Mouse (Mus musculus) lung, embryonic 16.5 days (tissue): ENCODE results near the gene 1700001P01Rik. TPM values are rescaled to one million over a fixed set of nuclear protein-coding genes. Genes with fewer than 3 reads are reported as not detected.

Experiments
- ATAC-seq: fragments of 200-750 bp; cut with Nextera tagmentation; 2 replicates; pipeline ENCODE4 v1.8.0; 2017; ENCODE audit warnings: low read depth, mild to moderate bottlenecking, moderate library complexity
- H3K27ac ChIP-seq: fragments of 300-500 bp; sonication (generic); 2 replicates; pipeline ENCODE4 v1.5.1; 2014; ENCODE audit warnings: mild to moderate bottlenecking, control low read depth, low read length
- H3K27me3 ChIP-seq: fragments of 300-500 bp; sonication (generic); 2 replicates; pipeline ENCODE4 v1.6.1; 2014; ENCODE audit warnings: low read depth, low read length, mixed read lengths; ENCODE audit not compliant: control insufficient read depth, insufficient read depth
- H3K36me3 ChIP-seq: fragments of 300-500 bp; sonication (generic); 2 replicates; pipeline ENCODE4 v1.6.1; 2014; ENCODE audit warnings: low read length; ENCODE audit not compliant: control insufficient read depth, insufficient read depth
- H3K4me1 ChIP-seq: fragments of 300-500 bp; sonication (generic); replicated peaks from 2 replicates; pipeline ENCODE4 v1.6.1; 2014; ENCODE audit warnings: low read length, mixed read lengths; ENCODE audit not compliant: control insufficient read depth, insufficient read depth
- H3K4me2 ChIP-seq: fragments of 300-500 bp; sonication (generic); 2 replicates; pipeline ENCODE4 v1.6.1; 2014; ENCODE audit warnings: low read depth, low read length, control low read depth
- H3K4me3 ChIP-seq: fragments of 300-500 bp; sonication (generic); 2 replicates; pipeline ENCODE4 v1.5.1; 2014; ENCODE audit warnings: mild to moderate bottlenecking, low read length, control low read depth
- H3K9ac ChIP-seq: fragments of 300-500 bp; sonication (generic); 2 replicates; pipeline ENCODE4 v1.6.1; 2014; ENCODE audit warnings: low read length, control low read depth
- H3K9me3 ChIP-seq: fragments of 300-500 bp; sonication (generic); 2 replicates; pipeline ENCODE4 v1.6.1; 2016; ENCODE audit warnings: low read length; ENCODE audit not compliant: control insufficient read depth
- WGBS: fragments of 180-500 bp; shearing (Covaris S2); extraction: QIAGEN DNeasy Blood & Tissue Kit; methylation state at CpG from one replicate; pipeline ENCODE4 v1.1.7; 2014; 5-methylcytosine and 5-hydroxymethylcytosine counted together
- polyA plus RNA-seq: library from polyadenylated mRNA; unstranded; fragments of >200 nt; fragmentation: Nextera tagmentation; extraction: Ambion mirVana; gene quantifications from 2 replicates; pipeline ENCODE4 v1.2.1, GENCODE M21; 2015

1700001P01Rik gene
- polyA plus RNA-seq, 1 experiment from 2014 or later: 0.35 TPM

DNA sequence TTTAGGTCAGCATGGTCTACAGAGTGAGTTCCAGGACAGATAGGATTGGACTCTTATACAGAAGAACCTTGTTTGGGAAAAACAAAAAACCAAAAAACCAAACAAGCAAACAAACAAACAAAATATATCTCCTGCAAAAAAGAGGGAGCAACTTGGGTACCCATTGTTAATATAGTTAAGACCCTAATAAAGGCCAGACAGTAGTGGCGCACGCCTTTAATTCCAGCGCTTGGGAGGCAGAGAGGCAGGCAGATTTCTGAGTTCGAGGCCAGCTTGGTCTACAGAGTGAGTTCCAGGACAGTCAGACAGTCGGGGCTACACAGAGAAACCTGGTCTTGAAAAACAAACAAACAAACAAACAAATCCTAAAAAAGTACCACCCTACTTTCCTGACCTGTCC is 14.0 kb upstream of the 1700001P01Rik start:
- H3K4me3 ChIP-seq: no peak overlapping the region
- ATAC-seq: no peak
- no peaks in the 10 kb centered on the region for H3K27me3 ChIP-seq
- H3K27ac ChIP-seq: no peak overlapping the region
- no peaks in the 10 kb centered on the region for H3K4me1 ChIP-seq
- H3K36me3 ChIP-seq: no peaks in the 10 kb centered on the region
- H3K4me2 ChIP-seq: no peak overlapping the region
- H3K9me3 ChIP-seq: 0 out of 2 replicates have a peak, but pooled peaks cover 2% of the 10 kb centered on the region
- no peak overlapping the region for H3K9ac ChIP-seq
- 78% methylated on average over 5 of the region's 5 CpGs for WGBS

DNA sequence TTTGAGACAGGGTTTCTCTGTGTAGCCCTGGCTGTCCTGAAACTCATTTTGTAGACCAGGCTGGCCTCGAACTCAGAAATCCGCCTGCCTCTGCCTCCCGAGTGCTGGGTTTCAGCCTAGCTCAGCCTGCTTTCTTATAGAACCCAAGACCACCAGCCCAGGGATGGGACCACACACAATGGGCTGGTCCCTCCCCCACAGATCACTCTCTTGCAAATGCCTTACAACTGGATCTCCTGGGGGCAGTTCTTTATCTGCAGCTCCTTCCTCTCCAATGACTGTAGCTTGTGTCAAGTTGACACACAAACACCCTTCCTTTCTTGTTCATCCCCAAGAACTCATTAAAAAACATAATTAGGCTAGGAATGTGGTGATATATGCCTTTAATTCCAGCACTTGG is 12.2 kb upstream of the 1700001P01Rik start:
- no peaks in the 10 kb centered on the region for H3K27me3 ChIP-seq
- no peaks in the 10 kb centered on the region for H3K36me3 ChIP-seq
- no peak overlapping the region for H3K9ac ChIP-seq
- no peaks in the 10 kb centered on the region for H3K4me1 ChIP-seq
- H3K4me3 ChIP-seq: no peak overlapping the region
- 91% methylated on average over 3 of the region's 3 CpGs for WGBS
- H3K9me3 ChIP-seq: no peaks in the 10 kb centered on the region
- no peak overlapping the region for H3K4me2 ChIP-seq
- no peak for ATAC-seq
- H3K27ac ChIP-seq: no peak overlapping the region

DNA sequence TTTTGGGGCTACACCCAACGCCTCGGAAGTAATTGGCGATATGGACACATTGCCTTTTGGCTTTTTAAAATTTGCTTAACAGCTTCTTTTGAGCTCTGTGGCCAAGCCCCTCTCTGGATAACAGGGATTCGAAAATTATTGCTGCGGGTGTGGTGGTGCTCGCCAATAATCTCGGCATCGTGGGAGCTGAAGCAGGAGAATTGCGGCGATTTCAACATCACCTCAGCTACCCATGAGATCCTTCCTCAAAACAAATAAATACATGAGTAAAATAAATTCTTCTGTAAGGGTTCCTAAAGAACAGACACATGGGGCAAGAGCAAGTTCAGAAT is 6.8 kb upstream of the 1700001P01Rik start:
- H3K9me3 ChIP-seq: no peaks in the 10 kb centered on the region
- 0% methylated on average over 10 of the region's 10 CpGs for WGBS
- peak overlapping the region; percentile 69 for H3K4me2 ChIP-seq
- no peaks in the 10 kb centered on the region for H3K27me3 ChIP-seq
- peaks cover 12% of the 10 kb centered on the region for H3K4me1 ChIP-seq
- ATAC-seq: no peak
- peak overlapping the region; percentile 63 for H3K9ac ChIP-seq
- peak overlapping the region; percentile 97 for H3K4me3 ChIP-seq
- H3K27ac ChIP-seq: peak overlapping the region; percentile 75; the same call in 1 of the 2 replicates
- H3K36me3 ChIP-seq: peaks cover 29% of the 10 kb centered on the region

DNA sequence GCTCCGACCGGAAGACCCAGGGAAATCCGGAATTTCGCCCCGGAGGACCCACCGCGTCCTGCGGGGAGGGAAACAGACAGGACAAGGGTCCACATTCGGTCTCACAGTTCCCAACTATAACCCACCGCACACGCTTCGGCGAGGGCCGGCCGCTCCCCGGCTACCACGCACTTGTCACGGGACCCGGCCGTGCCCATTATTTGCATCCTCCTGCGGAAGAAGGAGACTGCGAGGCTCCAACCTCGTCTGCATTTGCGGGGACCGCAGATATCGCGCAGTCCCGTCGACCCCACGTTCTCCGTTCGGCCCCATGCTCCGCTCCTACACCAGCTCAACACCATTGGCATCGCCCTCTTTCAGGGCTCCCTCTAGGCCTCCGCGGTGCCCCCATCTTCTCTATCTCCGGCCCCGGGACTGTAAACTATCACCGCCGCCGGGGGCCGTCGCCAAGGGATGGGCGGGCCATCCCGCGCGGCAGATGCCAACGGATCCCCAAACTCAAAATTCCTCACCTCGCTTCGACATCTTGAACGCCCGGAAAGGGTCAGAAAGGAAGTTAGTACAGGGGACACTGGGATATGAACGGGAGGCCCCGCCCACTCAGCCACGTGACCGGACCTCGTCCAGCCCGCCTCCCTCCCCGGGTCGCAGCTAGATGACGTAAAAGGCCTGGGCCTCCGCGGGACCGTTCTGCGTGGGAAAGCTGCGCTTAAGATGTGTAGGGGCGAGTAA is 6.3 kb upstream of the 1700001P01Rik start, which contains the start of gene Rpl23:
Rpl23 (minus strand) TSS at position 606 of the 732 bp plus-strand sequence.
- H3K27ac ChIP-seq: peak within 1 kb of the TSS; percentile 81
- peak; percentile 97 for ATAC-seq
- peak within 1 kb of the TSS; percentile 76 for H3K4me2 ChIP-seq
- peaks cover 12% of the 10 kb centered on the region for H3K4me1 ChIP-seq
- H3K4me3 ChIP-seq: peak within 1 kb of the TSS; percentile 97
- WGBS: under 1% methylated on average over 67 of the region's 67 CpGs
- H3K9ac ChIP-seq: peak within 1 kb of the TSS; percentile 99
- H3K9me3 ChIP-seq: no peaks in the 10 kb centered on the region
- H3K27me3 ChIP-seq: no peaks in the 10 kb centered on the region
- H3K36me3 ChIP-seq: peaks cover 34% of the 10 kb centered on the region

DNA sequence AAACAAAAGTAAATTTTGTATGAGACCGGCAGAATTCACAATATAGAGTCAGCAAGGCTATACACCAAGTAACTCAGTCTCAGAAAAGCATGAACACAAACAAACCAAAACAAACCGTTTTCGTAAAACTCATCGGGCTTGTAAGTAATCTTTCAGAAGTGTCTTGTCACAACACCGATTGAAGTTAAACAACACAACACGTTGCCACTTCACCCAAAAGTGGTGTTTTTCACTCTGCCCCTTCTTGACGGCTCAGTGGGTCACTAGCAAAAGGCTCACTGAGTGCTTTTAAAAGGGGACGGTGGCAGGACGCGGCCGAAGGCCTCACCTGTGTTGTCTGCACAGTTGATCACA is 5.7 kb upstream of the 1700001P01Rik start:
- no peaks in the 10 kb centered on the region for H3K9me3 ChIP-seq
- peaks cover 12% of the 10 kb centered on the region for H3K4me1 ChIP-seq
- H3K4me2 ChIP-seq: peak overlapping the region; percentile 76
- no peak for ATAC-seq
- peak overlapping the region; percentile 99 for H3K9ac ChIP-seq
- H3K27ac ChIP-seq: peak overlapping the region; percentile 81
- H3K4me3 ChIP-seq: peak overlapping the region; percentile 97
- H3K27me3 ChIP-seq: no peaks in the 10 kb centered on the region
- under 1% methylated on average over 11 of the region's 11 CpGs for WGBS
- peaks cover 40% of the 10 kb centered on the region for H3K36me3 ChIP-seq

- Histone ChIP-seq H3K9me3 (no peaks in the 10 kb centered on the region), H3K27ac (no peak overlapping the region), H3K4me3 (peak overlapping the region; percentile 97), H3K36me3 (peaks cover 41% of the 10 kb centered on the region), H3K4me2 (peak overlapping the region; percentile 76), H3K4me1 (peaks cover 12% of the 10 kb centered on the region), H3K27me3 (no peaks in the 10 kb centered on the region), H3K9ac (peak overlapping the region; percentile 99)
- no peak for ATAC-seq
- WGBS: 68% methylated on average over 2 of the region's 2 CpGs
Observed at GRCm38 (mm10) chr11:97779968-97780701, 4.4 kb upstream of the 1700001P01Rik start.

DNA sequence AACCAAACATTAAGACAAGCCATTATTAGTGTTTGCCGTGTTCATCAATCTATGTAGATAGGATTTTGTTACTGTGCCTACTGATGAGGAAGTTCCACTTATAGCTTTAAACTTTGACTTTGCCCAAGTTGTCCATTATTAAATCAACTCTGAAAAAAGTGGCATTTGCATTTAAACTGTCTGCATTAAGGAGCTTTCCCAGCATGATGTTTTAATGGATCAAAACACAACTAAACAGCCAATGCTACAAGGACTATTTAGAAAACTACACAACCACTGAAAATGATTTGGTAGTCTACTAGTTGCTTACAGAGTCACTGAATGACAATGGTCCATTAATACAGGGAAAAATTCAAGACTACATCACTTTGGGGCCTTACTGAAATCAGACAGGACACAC is 3.2 kb upstream of the 1700001P01Rik start:
- Histone ChIP-seq H3K36me3 (peaks cover 41% of the 10 kb centered on the region), H3K4me2 (no peak overlapping the region), H3K4me1 (peaks cover 12% of the 10 kb centered on the region), H3K4me3 (no peak overlapping the region), H3K27me3 (no peaks in the 10 kb centered on the region), H3K27ac (no peak overlapping the region), H3K9ac (no peak overlapping the region), H3K9me3 (no peaks in the 10 kb centered on the region)
- ATAC-seq: no peak
- 98% methylated on average over 1 of the region's 1 CpGs for WGBS

DNA sequence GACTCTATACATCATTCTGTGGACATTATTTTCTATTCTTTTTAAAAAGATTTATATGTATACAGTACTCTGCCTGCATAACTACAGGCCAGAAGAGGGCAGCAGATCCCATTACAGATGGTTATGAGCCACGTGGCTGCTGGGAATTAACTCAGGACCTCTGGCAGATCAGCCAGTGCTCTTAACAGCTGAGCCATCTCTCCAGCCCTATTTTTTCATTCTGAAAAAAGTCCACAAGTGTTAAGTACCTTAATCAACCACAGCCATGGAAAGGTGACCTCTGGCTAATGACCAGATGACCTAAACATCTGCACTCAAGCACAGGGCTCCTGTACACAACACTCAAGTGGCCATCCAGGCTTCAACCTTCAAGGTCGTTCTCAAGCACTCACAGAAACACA is 1.4 kb upstream of the 1700001P01Rik start:
- Histone ChIP-seq H3K9me3 (no peaks in the 10 kb centered on the region), H3K27me3 (no peaks in the 10 kb centered on the region), H3K9ac (no peak overlapping the region), H3K36me3 (peaks cover 41% of the 10 kb centered on the region), H3K4me3 (no peak overlapping the region), H3K27ac (no peak overlapping the region), H3K4me1 (peaks cover 12% of the 10 kb centered on the region), H3K4me2 (no peak overlapping the region)
- no peak for ATAC-seq
- WGBS: 44% methylated on average over 2 of the region's 2 CpGs

DNA sequence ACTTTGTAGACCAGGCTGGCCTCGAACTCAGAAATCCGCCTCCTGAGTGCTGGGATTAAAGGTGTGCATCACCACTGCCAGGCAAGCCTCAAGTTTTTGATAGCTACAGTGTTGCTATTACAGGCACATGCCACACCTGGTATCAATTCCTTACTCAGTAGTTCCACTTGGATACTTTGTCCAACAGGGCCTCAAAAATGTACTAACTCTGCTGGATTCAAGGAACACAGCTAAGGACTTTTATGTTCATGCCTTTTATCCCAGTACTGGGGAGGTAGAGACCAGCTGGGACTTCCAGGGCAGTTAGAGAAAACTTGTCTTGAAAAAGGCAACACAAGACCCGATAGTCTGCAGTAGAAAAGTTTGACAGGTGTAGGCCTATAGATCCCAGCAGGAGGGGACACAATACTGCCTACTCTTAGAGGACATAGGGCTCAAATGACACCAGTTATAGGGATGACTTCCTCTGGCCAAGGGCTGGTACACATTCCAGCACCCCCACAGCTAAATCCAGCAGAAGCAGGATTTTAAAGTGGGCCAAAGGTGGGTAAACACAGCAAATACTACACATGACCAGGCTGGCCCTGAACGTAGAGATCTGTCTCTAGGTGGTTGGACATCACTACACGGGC is 895 bp upstream of the 1700001P01Rik start:
- Histone ChIP-seq H3K4me3 (no peak overlapping the region), H3K27ac (no peak overlapping the region), H3K9me3 (no peaks in the 10 kb centered on the region), H3K4me2 (no peak overlapping the region), H3K9ac (no peak overlapping the region), H3K27me3 (no peaks in the 10 kb centered on the region), H3K4me1 (peaks cover 12% of the 10 kb centered on the region), H3K36me3 (peaks cover 41% of the 10 kb centered on the region)
- ATAC-seq: no peak
- 56% methylated on average over 5 of the region's 5 CpGs for WGBS
